Mouse (Mus musculus) thymus, adult 2 months (tissue): ENCODE measurements around the gene Pir. TPM values are rescaled to one million over a fixed set of nuclear protein-coding genes. Genes with fewer than 3 reads are reported as not detected.

Experiments
- DNase-seq: peaks from one replicate; pipeline ENCODE4 v3.0.0; 2021
- H3K27ac ChIP-seq: fragments of 200-500 bp; 2 replicates; pipeline ENCODE4 v1.5.1; 2012; ENCODE audit warnings: low read length, control low read depth; ENCODE audit not compliant: control insufficient read depth, insufficient read depth
- H3K27me3 ChIP-seq: fragments of 200-500 bp; 2 replicates; pipeline ENCODE4 v1.6.1; 2012; ENCODE audit warnings: mild to moderate bottlenecking, low read length, moderate library complexity, mixed read lengths; ENCODE audit not compliant: control insufficient read depth, insufficient read depth
- H3K36me3 ChIP-seq: fragments of 200-500 bp; 2 replicates; pipeline ENCODE4 v1.6.1; 2012; ENCODE audit warnings: mild to moderate bottlenecking, low read length, moderate library complexity; ENCODE audit not compliant: control insufficient read depth, insufficient read depth
- H3K4me1 ChIP-seq: fragments of 200-500 bp; replicated peaks from 2 replicates; pipeline ENCODE4 v1.6.1; 2012; ENCODE audit warnings: low read length; ENCODE audit not compliant: control insufficient read depth, insufficient read depth
- H3K4me3 ChIP-seq: fragments of 200-500 bp; 2 replicates; pipeline ENCODE4 v1.5.1; 2012; ENCODE audit warnings: mild to moderate bottlenecking, low read length, control low read depth, moderate library complexity; ENCODE audit not compliant: control insufficient read depth, insufficient read depth
- CTCF ChIP-seq: fragments of 200-500 bp; IDR thresholded peaks from 2 replicates; pipeline ENCODE4 v1.5.1; 2012; ENCODE audit warnings: mild to moderate bottlenecking, control low read depth, low read length, moderate library complexity, borderline replicate concordance; ENCODE audit not compliant: control insufficient read depth, poor library complexity, insufficient read depth; ENCODE audit errors: extremely low read depth
- POLR2A ChIP-seq: fragments of 200-500 bp; IDR thresholded peaks from 2 replicates; pipeline ENCODE4 v1.6.1; 2012; ENCODE audit warnings: mild to moderate bottlenecking, low read length, control low read depth, moderate library complexity; ENCODE audit not compliant: control insufficient read depth, poor library complexity, insufficient read depth; ENCODE audit errors: extremely low read depth
- WGBS: fragments of 180-500 bp; shearing (Covaris S2); methylation state at CpG from one replicate; pipeline ENCODE4 v1.1.7; 2018; 5-methylcytosine and 5-hydroxymethylcytosine counted together
- polyA plus RNA-seq: library from polyadenylated mRNA; depleted of rRNA; stranded (reverse); fragments of >200 nt; gene quantifications from 2 replicates; pipeline ENCODE4 v1.2.3, GENCODE M21; 2012

Gene Pir
- polyA plus RNA-seq, 1 experiment = 0.57 TPM

- Histone ChIP-seq H3K36me3 (no peaks in the 10 kb centered on the region), H3K27ac (no peak overlapping the region), H3K4me3 (no peak overlapping the region), H3K27me3 (no peaks in the 10 kb centered on the region), H3K4me1 (no peaks in the 10 kb centered on the region)
- no peak for DNase-seq
- 93% methylated on average over 4 of the region's 4 CpGs for WGBS
- TF ChIP-seq POLR2A (no peak), CTCF (no peak)
These were observed 14.6 kb downstream of the Pir start for GRCm38 (mm10) chrX:164283808-164284207.

GRCm38 (mm10) chrX:164287077-164287476, 17.9 kb downstream of the Pir start:
- DNase-seq = no peak
- TF ChIP-seq POLR2A (no peak), CTCF (no peak)
- Histone ChIP-seq H3K4me1 (no peaks in the 10 kb centered on the region), H3K27ac (no peak overlapping the region), H3K27me3 (no peaks in the 10 kb centered on the region), H3K4me3 (no peak overlapping the region), H3K36me3 (no peaks in the 10 kb centered on the region)
- 48% methylated on average over 3 of the region's 3 CpGs for WGBS

GRCm38 (mm10) chrX:164291147-164291546, 22.0 kb downstream of the Pir start:
- no peak overlapping the region for H3K4me3 ChIP-seq
- no peak for DNase-seq
- WGBS = 71% methylated on average over 5 of the region's 5 CpGs
- no peaks in the 10 kb centered on the region for H3K36me3 ChIP-seq
- no peaks in the 10 kb centered on the region for H3K4me1 ChIP-seq
- H3K27ac ChIP-seq = no peak overlapping the region
- TF ChIP-seq POLR2A = no peak
- TF ChIP-seq CTCF = no peak
- no peaks in the 10 kb centered on the region for H3K27me3 ChIP-seq

GRCm38 (mm10) chrX:164306250-164306649, 37.1 kb downstream of the Pir start:
- no peaks in the 10 kb centered on the region for H3K4me1 ChIP-seq
- TF ChIP-seq POLR2A (no peak), CTCF (no peak)
- WGBS = 70% methylated on average over 2 of the region's 2 CpGs

GRCm38 (mm10) chrX:164313876-164314275, 44.7 kb downstream of the Pir start:
- Histone ChIP-seq H3K36me3 (no peaks in the 10 kb centered on the region), H3K27ac (no peak overlapping the region), H3K4me1 (no peaks in the 10 kb centered on the region), H3K27me3 (no peaks in the 10 kb centered on the region), H3K4me3 (no peak overlapping the region)
- WGBS = 86% methylated on average over 1 of the region's 1 CpGs
- TF ChIP-seq CTCF = no peak
- no peak for TF ChIP-seq POLR2A
- DNase-seq = no peak

More at GRCm38 (mm10) chrX:164306250-164306649, 37.1 kb downstream of the Pir start:
- H3K27me3 ChIP-seq = no peaks in the 10 kb centered on the region
- H3K36me3 ChIP-seq = no peaks in the 10 kb centered on the region
- no peak for DNase-seq
- H3K27ac ChIP-seq = no peak overlapping the region
- no peak overlapping the region for H3K4me3 ChIP-seq

GRCm38 (mm10) chrX:164318554-164318953, 49.4 kb downstream of the Pir start:
- no peak for DNase-seq
- no peaks in the 10 kb centered on the region for H3K27me3 ChIP-seq
- 43% methylated on average over 4 of the region's 4 CpGs for WGBS
- no peaks in the 10 kb centered on the region for H3K4me1 ChIP-seq
- no peak overlapping the region for H3K27ac ChIP-seq
- no peak overlapping the region for H3K4me3 ChIP-seq
- no peaks in the 10 kb centered on the region for H3K36me3 ChIP-seq
- TF ChIP-seq CTCF (no peak), POLR2A (no peak)

GRCm38 (mm10) chrX:164320031-164320430, 50.9 kb downstream of the Pir start:
- WGBS = 90% methylated on average over 3 of the region's 3 CpGs
- Histone ChIP-seq H3K27me3 (no peaks in the 10 kb centered on the region), H3K27ac (no peak overlapping the region), H3K4me3 (no peak overlapping the region), H3K36me3 (no peaks in the 10 kb centered on the region), H3K4me1 (no peaks in the 10 kb centered on the region)
- no peak for TF ChIP-seq CTCF
- no peak for TF ChIP-seq POLR2A
- DNase-seq = no peak
